In the genomic region with DNA sequence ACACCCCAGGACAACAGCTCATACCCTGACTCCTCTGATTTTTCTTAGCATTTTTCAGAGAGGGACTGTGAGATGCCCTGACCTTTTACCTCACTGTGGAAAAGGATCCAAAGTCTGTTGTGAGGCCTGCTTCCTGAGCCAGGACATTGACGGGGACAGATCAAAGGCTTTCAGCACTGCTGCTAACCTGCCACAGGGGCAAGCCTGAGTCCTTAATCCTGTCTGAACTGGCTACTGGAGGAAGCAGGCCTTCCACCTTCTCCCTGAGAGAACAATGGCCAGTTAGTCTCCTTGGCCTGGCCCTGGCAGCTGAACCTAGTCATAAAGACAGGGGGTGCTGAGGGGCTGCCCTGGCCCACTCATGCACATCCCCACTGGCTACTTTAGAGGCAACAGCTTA, we compare ENCODE assay signal across 18 mouse cellular contexts. TPM values are rescaled to one million over a fixed set of nuclear protein-coding genes. Genes with fewer than 3 reads are reported as not detected.
DNase-seq lines count a peak whose midpoint lies in the region; ATAC-seq and TF ChIP-seq lines count a peak whose summit lies in the region.
"Had no signal": no experiment of that assay in that cellular context is flagged by ENCODE, and none has a peak within 500 bp of the region (broad histone marks: within the 10 kb centered on the region; RNA-seq: fewer than 3 reads in every experiment).

No protein-coding gene starts in this region.

- peaks cover 58% of the 10 kb centered on the region; the same call in 1 of the 2 replicates for H3K79me2 ChIP-seq in liver, adult 2 months (ENCODE audit: control insufficient read depth, insufficient read depth, low read length)

- peak overlapping the region; percentile 61 for H3K9ac ChIP-seq in liver, adult 2 months (ENCODE audit: low read depth, low read length)
- no peak overlapping the region for H3K9ac ChIP-seq in liver, postnatal 0 days (replicated peaks)
- H3K9ac ChIP-seq in midbrain, postnatal 0 days (replicated peaks; ENCODE audit: low read length, poor library complexity, severe bottlenecking) = no peak overlapping the region
- H3K9ac ChIP-seq: forebrain, embryonic 13.5 days; liver, embryonic 14.5 days; midbrain, embryonic 12.5 days had no signal

- WGBS in liver, adult 2 months = 17% methylated on average over 1 of the region's 1 CpGs
- 63% methylated on average over 1 of the region's 1 CpGs for WGBS in liver, postnatal 0 days (ENCODE audit: insufficient replicate concordance)
- WGBS in midbrain, postnatal 0 days = 19% methylated on average over 1 of the region's 1 CpGs

- TF ChIP-seq POLR2A in liver, adult 2 months (IDR thresholded peaks at IDR 0.05; ENCODE audit: extremely low read depth, insufficient read depth, low read length) = no peak

- H3K36me3 ChIP-seq in liver, adult 2 months (ENCODE audit: control insufficient read depth, insufficient read depth, low read length) = no peaks in the 10 kb centered on the region
- H3K36me3 ChIP-seq in liver, postnatal 0 days (replicated peaks; ENCODE audit: insufficient read depth, low read length) = no peaks in the 10 kb centered on the region
- no peaks in the 10 kb centered on the region for H3K36me3 ChIP-seq in midbrain, postnatal 0 days (ENCODE audit: insufficient read depth, low read length)
- H3K36me3 ChIP-seq: midbrain, embryonic 12.5 days had no signal

- peak overlapping the region; percentile 21; the same call in 1 of the 2 replicates for H3K27ac ChIP-seq in gastrocnemius, adult 2 months
- peak overlapping the region; percentile 74 for H3K27ac ChIP-seq in liver, adult 2 months (replicated peaks; ENCODE audit: insufficient read depth, low read depth, low read length)
- peak overlapping the region; percentile 25 for H3K27ac ChIP-seq in liver, postnatal 0 days (ENCODE audit: low read depth)
- H3K27ac ChIP-seq in midbrain, postnatal 0 days (ENCODE audit: low read depth, low read length) = no peak overlapping the region
- H3K27ac ChIP-seq: forebrain, embryonic 13.5 days; heart, adult 2 months; liver, embryonic 14.5 days; midbrain, embryonic 12.5 days; stomach, postnatal 0 days had no signal

- intact Hi-C loops in gastrocnemius, adult 2 months (cut with DNase I) = no loop called here

- no peak for TF ChIP-seq CTCF in gastrocnemius, adult 2 months (IDR thresholded peaks at IDR 0.05)
- peak; percentile 19; the same call in 1 of the 2 replicates for TF ChIP-seq CTCF in liver, adult 2 months (IDR thresholded peaks at IDR 0.05; ENCODE audit: low read depth, low read length)
- TF ChIP-seq CTCF in liver, postnatal 0 days (IDR thresholded peaks at IDR 0.05; ENCODE audit: low read depth) = no peak
- TF ChIP-seq CTCF in midbrain, postnatal 0 days (IDR thresholded peaks at IDR 0.05) = no peak

- no peak for ATAC-seq in liver, postnatal 0 days
- ATAC-seq in midbrain, postnatal 0 days (ENCODE audit: low FRiP score) = no peak
- ATAC-seq: forebrain, embryonic 13.5 days had no signal

- H3K4me3 ChIP-seq in gastrocnemius, adult 2 months = no peak overlapping the region
- no peak overlapping the region for H3K4me3 ChIP-seq in liver, adult 2 months (ENCODE audit: insufficient read depth, low read depth, low read length)
- H3K4me3 ChIP-seq in liver, postnatal 0 days (ENCODE audit: low read depth, low read length) = no peak overlapping the region
- no peak overlapping the region for H3K4me3 ChIP-seq in midbrain, postnatal 0 days (ENCODE audit: low read depth, low read length)
- H3K4me3 ChIP-seq: forebrain, embryonic 13.5 days; heart, adult 2 months; midbrain, embryonic 12.5 days had no signal

- H3K4me1 ChIP-seq in liver, adult 2 months (ENCODE audit: control insufficient read depth, insufficient read depth, low read length) = peaks cover 19% of the 10 kb centered on the region
- H3K4me1 ChIP-seq in liver, postnatal 0 days (ENCODE audit: insufficient read depth) = peaks cover 21% of the 10 kb centered on the region
- no peaks in the 10 kb centered on the region for H3K4me1 ChIP-seq in midbrain, postnatal 0 days (ENCODE audit: insufficient read depth, low read length)

- no peak for DNase-seq in gastrocnemius, adult 2 months
- DNase-seq in gastrocnemius, adult 8-10 months (ENCODE audit: low spot score in 2 of 2) = no peak
- DNase-seq in liver, adult 2 months (ENCODE audit: extremely low read depth, low read depth, low spot score) = peak; percentile 91
- no peak for DNase-seq in liver
- DNase-seq in kidney, postnatal 14 days = peak; percentile 71
- no peak for DNase-seq in liver, postnatal 0 days
- no peak for DNase-seq in midbrain, postnatal 0 days (ENCODE audit: low spot score)
- no peak for DNase-seq in layer of hippocampus, postnatal 14 days (ENCODE audit: low spot score in 2 of 2)
- DNase-seq: adrenal gland, adult 2 months; cerebellum, adult 2 months; heart, adult 2 months; heart, postnatal 4 days; lung, postnatal 4 days; thymus, postnatal 36 days had no signal

- H3K9me3 ChIP-seq in liver, postnatal 0 days (ENCODE audit: low read length) = no peaks in the 10 kb centered on the region
- H3K9me3 ChIP-seq in midbrain, postnatal 0 days (ENCODE audit: low read length) = no peaks in the 10 kb centered on the region
- H3K9me3 ChIP-seq: forebrain, embryonic 13.5 days; midbrain, embryonic 12.5 days had no signal

- no peak for TF ChIP-seq EP300 in liver, postnatal 0 days (IDR thresholded peaks at IDR 0.05; ENCODE audit: low read depth)

- no peaks in the 10 kb centered on the region for H3K27me3 ChIP-seq in liver, adult 2 months (ENCODE audit: control insufficient read depth, insufficient read depth, low read length)
- no peaks in the 10 kb centered on the region for H3K27me3 ChIP-seq in liver, postnatal 0 days (ENCODE audit: insufficient read depth, low read length)
- H3K27me3 ChIP-seq in midbrain, postnatal 0 days (ENCODE audit: insufficient read depth, low read length) = no peaks in the 10 kb centered on the region

- H3K4me2 ChIP-seq in liver, postnatal 0 days (ENCODE audit: low read depth, low read length) = peak overlapping the region; percentile 1; the same call in 1 of the 2 replicates
- no peak overlapping the region for H3K4me2 ChIP-seq in midbrain, postnatal 0 days (ENCODE audit: low read depth, low read length, poor library complexity, severe bottlenecking)
- H3K4me2 ChIP-seq: forebrain, embryonic 13.5 days; midbrain, embryonic 12.5 days had no signal

RNA-seq across cellular contexts. Expression of gene Slc25a42, which starts 4.0 kb away (rescaled TPM):
- total RNA-seq in gastrocnemius, adult 2 months (2021) = 10 to 100 TPM; 27.5 to 33.3 TPM
- 10 to 100 TPM; 27.4 to 34.4 (median 31.1) TPM for total RNA-seq in gastrocnemius, adult 8-10 months (2022)
- 31.4 and 48.5 TPM in 2 replicates for total RNA-seq in liver, adult 2 months (2014; rRNA removed)
- polyA plus RNA-seq in liver, adult 2 months (2012; rRNA removed) = 96.9 and 117 TPM in 2 replicates
- polyA plus RNA-seq in liver, postnatal 0 days (2015; fragmentation: Nextera tagmentation; extraction: Ambion mirVana) = 18.5 and 19.2 TPM in 2 replicates
- total RNA-seq in midbrain, postnatal 0 days (2014; rRNA removed) = 15.1 and 18.0 TPM in 2 replicates
- polyA plus RNA-seq in midbrain, postnatal 0 days (2015; fragmentation: Nextera tagmentation; extraction: Ambion mirVana) = 9.2 and 9.3 TPM in 2 replicates
- total RNA-seq in layer of hippocampus, postnatal 14 days (2021) = 10 to 100 TPM; 34.0 to 36.2 TPM

RNA-seq across cellular contexts. Expression of gene Sugp2, which starts 25.9 kb away (rescaled TPM):
- 10 to 100 TPM; 41.8 to 50.7 TPM for total RNA-seq in gastrocnemius, adult 2 months (2021)
- 10 to 100 TPM; 41.1 to 50.5 (median 42.9) TPM for total RNA-seq in gastrocnemius, adult 8-10 months (2022)
- total RNA-seq in liver, adult 2 months (2014; rRNA removed) = 5.3 and 7.0 TPM in 2 replicates
- 9.7 and 12.4 TPM in 2 replicates for polyA plus RNA-seq in liver, adult 2 months (2012; rRNA removed)
- polyA plus RNA-seq in liver, postnatal 0 days (2015; fragmentation: Nextera tagmentation; extraction: Ambion mirVana) = 7.3 and 8.3 TPM in 2 replicates
- total RNA-seq in midbrain, postnatal 0 days (2014; rRNA removed) = 139 and 150 TPM in 2 replicates
- polyA plus RNA-seq in midbrain, postnatal 0 days (2015; fragmentation: Nextera tagmentation; extraction: Ambion mirVana) = 71.7 and 75.7 TPM in 2 replicates
- total RNA-seq in layer of hippocampus, postnatal 14 days (2021) = 100 to 1,000 TPM; 124 TPM

RNA-seq across cellular contexts. Expression of gene Armc6, which starts 26.1 kb away (rescaled TPM):
- total RNA-seq in gastrocnemius, adult 2 months (2021) = 1 to 10 TPM; 7.6 to 9.7 TPM
- total RNA-seq in gastrocnemius, adult 8-10 months (2022) = 1 to 10 TPM; 5.5 to 8.7 (median 7.6) TPM
- 4.4 and 6.2 TPM in 2 replicates for total RNA-seq in liver, adult 2 months (2014; rRNA removed)
- 9.6 and 11.6 TPM in 2 replicates for polyA plus RNA-seq in liver, adult 2 months (2012; rRNA removed)
- 5.3 and 6.3 TPM in 2 replicates for polyA plus RNA-seq in liver, postnatal 0 days (2015; fragmentation: Nextera tagmentation; extraction: Ambion mirVana)
- 112 and 119 TPM in 2 replicates for total RNA-seq in midbrain, postnatal 0 days (2014; rRNA removed)
- polyA plus RNA-seq in midbrain, postnatal 0 days (2015; fragmentation: Nextera tagmentation; extraction: Ambion mirVana) = 116 and 121 TPM in 2 replicates
- total RNA-seq in layer of hippocampus, postnatal 14 days (2021) = 10 to 100 TPM; 60.1 to 67.4 TPM

RNA-seq across cellular contexts. Expression of gene Tmem161a, which starts 36.0 kb away (rescaled TPM):
- 10 to 100 TPM; 81.1 to 86.2 TPM for total RNA-seq in gastrocnemius, adult 2 months (2021)
- total RNA-seq in gastrocnemius, adult 8-10 months (2022) = 10 to 100 TPM; 77.0 to 87.6 (median 85.9) TPM
- 18.3 and 20.4 TPM in 2 replicates for total RNA-seq in liver, adult 2 months (2014; rRNA removed)
- 40.4 and 60.4 TPM in 2 replicates for polyA plus RNA-seq in liver, adult 2 months (2012; rRNA removed)
- polyA plus RNA-seq in liver, postnatal 0 days (2015; fragmentation: Nextera tagmentation; extraction: Ambion mirVana) = 17.3 and 20.2 TPM in 2 replicates
- 52.4 and 64.8 TPM in 2 replicates for total RNA-seq in midbrain, postnatal 0 days (2014; rRNA removed)
- 49.5 and 51.6 TPM in 2 replicates for polyA plus RNA-seq in midbrain, postnatal 0 days (2015; fragmentation: Nextera tagmentation; extraction: Ambion mirVana)
- total RNA-seq in layer of hippocampus, postnatal 14 days (2021) = 10 to 100 TPM; 46.1 to 49.4 TPM

Comparison
In these comparisons a context has a peak if more than half of its experiments do, and no peak if none do; other contexts are left out.
1. DNase-seq: peak in liver, adult 2 months (single experiment) and kidney, postnatal 14 days (single experiment); none in gastrocnemius, adult 2 months (single experiment), gastrocnemius, adult 8-10 months (0 of 2), liver (single experiment), liver, postnatal 0 days (single experiment), midbrain, postnatal 0 days (single experiment) and layer of hippocampus, postnatal 14 days (0 of 2).